Mouse (Mus musculus) embryo, embryonic 9.5 days (tissue): Measurements from ENCODE around the gene Cachd1.

Source experiments
- DNase-seq: peaks from one replicate; pipeline ENCODE4 v3.0.0-alpha.2; 2017; ENCODE audit errors: extremely low spot score

Gene Cachd1

GRCm38 (mm10) chr4:101046576-101046975 lies 270.1 kb downstream of the Cachd1 start:
- DNase-seq: no peak

DNA sequence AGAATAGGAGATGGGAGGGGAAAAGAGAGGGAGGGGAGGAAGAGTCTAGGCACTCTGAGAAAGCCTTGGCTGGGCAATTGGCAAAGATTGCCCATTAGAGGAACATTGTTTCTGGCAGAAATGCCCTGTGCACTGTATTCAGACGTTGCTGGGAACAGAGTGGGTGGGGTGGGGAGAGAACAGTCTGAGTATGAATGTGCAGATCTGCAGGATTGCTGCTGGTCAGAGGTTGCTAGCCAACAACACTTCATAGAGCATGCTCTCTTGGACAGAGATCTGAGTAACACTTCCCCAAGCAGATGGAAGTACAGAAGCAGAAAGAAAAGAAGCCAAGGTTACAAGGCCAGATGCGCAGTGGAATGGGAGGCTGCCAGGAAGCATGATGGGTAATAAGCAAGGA lies 285.7 kb downstream of the Cachd1 start:
- no peak for DNase-seq

- DNase-seq: no peak
Measured at GRCm38 (mm10) chr4:101066401-101066800, 289.9 kb downstream of the Cachd1 start.

DNA sequence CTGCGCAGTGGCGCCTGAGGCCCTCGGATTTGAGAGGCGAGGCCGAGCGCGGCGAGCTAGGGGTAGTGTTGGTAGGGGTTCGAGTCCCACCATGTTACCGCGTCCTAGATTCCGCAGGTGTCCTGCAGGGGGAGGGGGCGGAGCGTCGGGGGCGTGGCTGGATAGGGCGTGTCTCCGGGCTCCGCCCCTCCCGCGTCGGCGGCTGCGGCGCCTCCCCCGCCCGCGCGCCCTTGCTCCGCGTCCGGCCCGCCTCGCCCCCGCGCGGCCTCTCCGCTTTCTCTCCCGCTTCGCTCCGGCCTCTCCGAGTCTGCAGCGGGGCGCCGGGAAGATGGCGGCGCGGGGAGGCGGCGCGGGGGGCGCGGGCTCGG lies 292.3 kb downstream of the Cachd1 start, which contains the start of gene Raver2:
Gene Raver2, plus strand, starts transcription at position 198 of the 368 bp plus-strand sequence.
- no peak for DNase-seq

DNA sequence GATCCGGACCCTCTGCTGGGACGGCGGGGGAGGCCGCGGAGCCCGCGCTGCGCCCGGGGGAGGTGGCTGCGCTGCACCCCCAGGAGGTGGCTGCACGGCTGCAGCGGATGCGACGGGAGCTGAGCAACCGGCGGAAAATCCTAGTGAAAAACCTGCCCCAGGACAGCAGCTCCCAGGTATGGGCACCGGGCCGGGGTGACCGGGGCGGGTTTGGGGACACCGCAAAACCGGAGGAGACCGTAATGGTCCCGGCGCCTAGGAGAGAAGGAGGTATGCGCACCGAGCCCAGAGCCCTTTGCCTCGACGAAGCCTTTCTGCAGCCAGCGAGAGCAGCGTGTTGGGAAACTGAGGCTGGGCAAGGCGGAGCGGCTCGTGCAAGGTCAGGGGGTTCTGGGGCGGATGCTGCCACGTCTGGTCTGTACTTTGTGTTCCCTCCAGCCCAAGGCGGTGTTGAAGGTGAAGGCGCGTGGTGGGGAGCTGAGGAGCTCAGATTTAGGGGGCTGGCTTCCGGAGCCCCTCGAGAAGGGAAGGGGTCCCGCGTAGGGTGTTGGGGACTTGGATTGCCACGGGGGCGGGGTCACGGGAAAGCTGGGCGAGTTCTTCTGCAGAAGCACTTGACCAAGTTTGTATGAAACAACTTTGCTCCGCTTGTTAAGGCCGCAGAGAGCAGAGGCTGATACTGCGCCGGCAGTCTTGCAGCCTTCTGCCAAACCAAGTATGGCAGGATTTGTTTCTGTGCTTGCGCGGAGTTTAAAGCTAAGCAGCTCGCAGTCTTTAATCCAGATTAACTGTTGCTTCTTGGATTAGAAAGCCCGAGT lies 292.9 kb downstream of the Cachd1 start:
- peak; percentile 76 for DNase-seq

GRCm38 (mm10) chr4:101071570-101071969 lies 295.1 kb downstream of the Cachd1 start:
- no peak for DNase-seq

DNA sequence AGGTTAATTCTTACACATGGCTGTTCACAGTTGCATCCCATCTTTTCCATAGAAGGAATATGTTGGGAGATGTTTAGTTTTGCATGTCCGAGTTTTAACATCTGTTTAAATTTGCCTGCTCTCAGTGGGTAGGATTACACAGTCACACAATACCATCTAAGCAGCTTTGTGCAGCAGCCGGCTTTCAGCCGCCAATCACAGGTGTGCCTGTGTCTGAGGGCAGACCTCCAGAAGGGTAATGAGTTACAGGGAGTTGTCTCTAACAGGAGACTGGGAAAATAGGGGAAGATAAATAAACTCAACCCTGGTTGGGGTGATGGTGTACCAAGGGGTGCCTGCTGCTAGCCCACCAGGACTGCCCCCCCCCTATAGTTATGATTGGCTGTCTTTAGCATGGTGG lies 299.9 kb downstream of the Cachd1 start:
- DNase-seq: no peak
